Comparison of ENCODE assay signal across 9 mouse cellular contexts in the genomic region with DNA sequence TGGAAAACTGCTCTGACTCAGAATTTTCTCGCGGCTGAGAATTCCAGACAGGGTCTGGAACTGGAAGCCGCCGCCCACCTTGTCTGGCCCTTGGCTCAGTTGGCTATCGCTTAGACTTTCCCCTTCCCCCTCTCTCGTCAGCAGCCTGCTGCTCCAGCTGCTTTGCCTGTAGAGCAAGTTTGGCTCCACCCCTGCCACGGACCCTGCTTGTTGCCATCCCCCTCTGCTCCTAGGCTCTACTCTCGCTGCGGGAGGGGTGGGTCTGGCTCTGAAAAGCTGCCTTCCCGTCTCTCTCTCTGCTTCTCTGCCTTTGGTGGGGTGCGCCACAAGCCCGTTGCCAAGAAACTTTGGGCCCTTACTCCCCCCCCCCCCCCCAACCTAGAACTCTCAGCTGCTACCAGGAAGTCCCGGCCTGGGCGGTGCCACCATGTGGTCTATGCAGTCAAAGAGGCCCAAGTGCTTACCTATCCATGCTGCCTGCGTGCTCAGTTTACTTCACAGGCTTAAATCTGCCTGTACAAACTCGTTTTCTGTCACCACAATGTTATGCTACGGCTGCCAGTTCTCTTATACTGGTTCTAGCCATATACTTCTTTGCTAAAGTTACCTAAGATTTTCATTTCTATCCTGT. TPM values are rescaled to one million over a fixed set of nuclear protein-coding genes. Genes with fewer than 3 reads are reported as not detected.
A peak's percentile ranks its signal among the peaks of the same experiment; 100 is the strongest.
DNase-seq lines count a peak whose midpoint lies in the region; ATAC-seq lines count a peak whose summit lies in the region.
"Had no signal": no experiment of that assay in that cellular context is flagged by ENCODE, and none has a peak within 500 bp of the region (broad histone marks: within the 10 kb centered on the region; RNA-seq: fewer than 3 reads in every experiment).

No protein-coding gene starts in this region.

- H3K9me3 ChIP-seq in limb, embryonic 10.5 days (replicated peaks): no peaks in the 10 kb centered on the region
- peaks cover 5% of the 10 kb centered on the region for H3K9me3 ChIP-seq in midbrain, embryonic 10.5 days (replicated peaks)

- H3K27ac ChIP-seq in limb, embryonic 10.5 days: peak overlapping the region; percentile 83
- H3K27ac ChIP-seq in midbrain, embryonic 10.5 days (replicated peaks): no peak overlapping the region; the same call in 1 of the 2 replicates

- peak overlapping the region; percentile 50 for H3K4me3 ChIP-seq in limb, embryonic 10.5 days
- H3K4me3 ChIP-seq in midbrain, embryonic 10.5 days: peak overlapping the region; percentile 44

- H3K4me1 ChIP-seq in limb, embryonic 10.5 days: peaks cover 7% of the 10 kb centered on the region
- peaks cover 7% of the 10 kb centered on the region; the same call in 1 of the 2 replicates for H3K4me1 ChIP-seq in midbrain, embryonic 10.5 days

- H3K36me3 ChIP-seq in limb, embryonic 10.5 days: no peaks in the 10 kb centered on the region
- no peaks in the 10 kb centered on the region for H3K36me3 ChIP-seq in midbrain, embryonic 10.5 days

- ATAC-seq in hematopoietic stem cell, adult 5-6 weeks (replicated peaks in 1 of 2; ENCODE audit: insufficient read depth in 1 of 2, low FRiP score in 2 of 2, low TSS enrichment in 1 of 2, low read depth in 1 of 2, poor library complexity in 2 of 2, severe bottlenecking in 2 of 2): peak; percentile 81 to 83

- no peaks in the 10 kb centered on the region for H3K27me3 ChIP-seq in limb, embryonic 10.5 days (ENCODE audit: low read depth, poor library complexity, severe bottlenecking)
- no peaks in the 10 kb centered on the region for H3K27me3 ChIP-seq in midbrain, embryonic 10.5 days (ENCODE audit: low read depth, poor library complexity, severe bottlenecking)

- 7% methylated on average over 17 of the region's 17 CpGs for WGBS in limb, embryonic 10.5 days
- WGBS in midbrain, embryonic 10.5 days: 10% methylated on average over 17 of the region's 17 CpGs

- DNase-seq in CD4-positive helper T cell, adult 2 months (ENCODE audit: low read depth, low spot score): peak; percentile 8
- peak; percentile 67 for DNase-seq in embryo, embryonic 10.5 days (ENCODE audit: low spot score)
- peak; percentile 71 for DNase-seq in limb, embryonic 10.5 days (ENCODE audit: low spot score)
- DNase-seq in midbrain, embryonic 10.5 days (ENCODE audit: low spot score): peak; percentile 29
- DNase-seq in urinary bladder, postnatal 25 days (ENCODE audit: low spot score): peak; percentile 38
- no peak for DNase-seq in right cerebral cortex, postnatal 10 days (ENCODE audit: low spot score in 2 of 2)
- DNase-seq in adrenal gland, postnatal 25 days: no peak

RNA-seq across cellular contexts. Expression of a gene that starts 3.7 kb away (rescaled TPM):
- not detected in 2 replicates for total RNA-seq in hematopoietic stem cell, adult 5-6 weeks (2017)
- 0.13 and 0.14 TPM in 2 replicates for polyA plus RNA-seq in limb, embryonic 10.5 days (2016; fragmentation: Nextera tagmentation; extraction: Ambion mirVana)
- polyA plus RNA-seq in midbrain, embryonic 10.5 days (2016; fragmentation: Nextera tagmentation; extraction: Ambion mirVana): not detected in 2 replicates
- not detected in 2 replicates for total RNA-seq in adrenal gland, postnatal 25 days (2021)
- total RNA-seq: adrenal gland, postnatal 36 days had no signal

RNA-seq across cellular contexts. Expression of a gene that starts 26.8 kb away (rescaled TPM):
- not detected in 2 replicates for total RNA-seq in hematopoietic stem cell, adult 5-6 weeks (2017)
- polyA plus RNA-seq in limb, embryonic 10.5 days (2016; fragmentation: Nextera tagmentation; extraction: Ambion mirVana): not detected in 2 replicates
- polyA plus RNA-seq in midbrain, embryonic 10.5 days (2016; fragmentation: Nextera tagmentation; extraction: Ambion mirVana): not detected in 2 replicates
- not detected in 2 replicates for total RNA-seq in adrenal gland, postnatal 25 days (2021)
- total RNA-seq: adrenal gland, postnatal 36 days had no signal

RNA-seq across cellular contexts. Expression of a gene that starts 34.0 kb away (rescaled TPM):
- not detected in 2 replicates for total RNA-seq in hematopoietic stem cell, adult 5-6 weeks (2017)
- polyA plus RNA-seq in limb, embryonic 10.5 days (2016; fragmentation: Nextera tagmentation; extraction: Ambion mirVana): not detected in 2 replicates
- polyA plus RNA-seq in midbrain, embryonic 10.5 days (2016; fragmentation: Nextera tagmentation; extraction: Ambion mirVana): not detected in 2 replicates
- not detected in 2 replicates for total RNA-seq in adrenal gland, postnatal 25 days (2021)
- total RNA-seq: adrenal gland, postnatal 36 days had no signal

RNA-seq across cellular contexts. Expression of a gene that starts 46.8 kb away (rescaled TPM):
- not detected in 2 replicates for total RNA-seq in hematopoietic stem cell, adult 5-6 weeks (2017)
- not detected in 2 replicates for polyA plus RNA-seq in limb, embryonic 10.5 days (2016; fragmentation: Nextera tagmentation; extraction: Ambion mirVana)
- not detected in 2 replicates for polyA plus RNA-seq in midbrain, embryonic 10.5 days (2016; fragmentation: Nextera tagmentation; extraction: Ambion mirVana)
- not detected in 2 replicates for total RNA-seq in adrenal gland, postnatal 25 days (2021)
- total RNA-seq: adrenal gland, postnatal 36 days had no signal

RNA-seq across cellular contexts. Expression of a gene that starts 48.5 kb away (rescaled TPM):
- not detected in 2 replicates for total RNA-seq in hematopoietic stem cell, adult 5-6 weeks (2017)
- not detected in 2 replicates for polyA plus RNA-seq in limb, embryonic 10.5 days (2016; fragmentation: Nextera tagmentation; extraction: Ambion mirVana)
- not detected in 2 replicates for polyA plus RNA-seq in midbrain, embryonic 10.5 days (2016; fragmentation: Nextera tagmentation; extraction: Ambion mirVana)
- total RNA-seq in adrenal gland, postnatal 25 days (2021): not detected in 2 replicates
- total RNA-seq: adrenal gland, postnatal 36 days had no signal

Comparison
In these comparisons a context has a peak if more than half of its experiments do, and no peak if none do; other contexts are left out.
1. DNase-seq: peak in CD4-positive helper T cell, adult 2 months (single experiment), embryo, embryonic 10.5 days (single experiment), limb, embryonic 10.5 days (single experiment), midbrain, embryonic 10.5 days (single experiment) and urinary bladder, postnatal 25 days (single experiment); none in right cerebral cortex, postnatal 10 days (0 of 2) and adrenal gland, postnatal 25 days (single experiment).